Mouse (Mus musculus) frontal cortex, postnatal 25 days (tissue): ENCODE measurements around the gene Xlr5a.
A peak's percentile ranks its signal among the peaks of the same experiment; 100 is the strongest.
"Not testable (repeated sequence)": the region's sequence is repeated elsewhere in the genome, so short reads cannot be mapped to it uniquely, and the experiment has no call there.

Experiments
- DNase-seq, 2 experiments: peaks; one replicate each; pipeline ENCODE4 v3.0.0; 2022; ENCODE audit warnings: low spot score in 2 of 2

Xlr5a gene

GRCm38 (mm10) chrX:73292876-73293275, at the start of gene Xlr5a, which contains the start of gene Xlr5c:
Gene Xlr5a (minus strand): TSS chrX:73292976.
Gene Xlr5c (minus strand): TSS chrX:73292976.
- DNase-seq, result not testable (repeated sequence)

- peak; percentile 21 to 43 for DNase-seq
Measured at GRCm38 (mm10) chrX:73342483-73342895, 49.7 kb upstream of the Xlr5a start, which contains the start of gene Zfp275. Gene Zfp275 (plus strand): TSS chrX:73342621.

- no peak for DNase-seq
Measured at GRCm38 (mm10) chrX:73342068-73342467, 49.3 kb upstream of the Xlr5a start.

- no peak for DNase-seq
Measured at GRCm38 (mm10) chrX:73341473-73341872, 48.7 kb upstream of the Xlr5a start.

GRCm38 (mm10) chrX:73336740-73337139, 44.0 kb upstream of the Xlr5a start, which contains the start of gene Gm45015:
Gene Gm45015 (minus strand): TSS chrX:73336840.
- no peak for DNase-seq

- no peak for DNase-seq
Measured at GRCm38 (mm10) chrX:73333548-73333947, 40.8 kb upstream of the Xlr5a start.

- no peak for DNase-seq
Measured at GRCm38 (mm10) chrX:73327215-73327614, 34.4 kb upstream of the Xlr5a start.

- no peak for DNase-seq
Measured at GRCm38 (mm10) chrX:73321029-73321428, 28.3 kb upstream of the Xlr5a start.

- no peak for DNase-seq
Measured at GRCm38 (mm10) chrX:73312522-73312921, 19.7 kb upstream of the Xlr5a start.

GRCm38 (mm10) chrX:73295745-73296144, 3.0 kb upstream of the Xlr5a start:
- not testable (repeated sequence) for DNase-seq

- DNase-seq, result not testable (repeated sequence)
Measured at GRCm38 (mm10) chrX:73265270-73265669, 27.5 kb downstream of the Xlr5a start, which contains the start of gene Xlr3c. Gene Xlr3c (minus strand): TSS chrX:73265390.

- not testable (repeated sequence) for DNase-seq
Measured at GRCm38 (mm10) chrX:73262428-73262827, 30.3 kb downstream of the Xlr5a start.

GRCm38 (mm10) chrX:73242821-73243325, 49.9 kb downstream of the Xlr5a start, which contains the start of gene Xlr4c:
Gene Xlr4c (minus strand): TSS chrX:73243130.
- not testable (repeated sequence) for DNase-seq

- no peak for DNase-seq
Measured at GRCm38 (mm10) chrX:73229288-73229687, 63.5 kb downstream of the Xlr5a start.

GRCm38 (mm10) chrX:73228606-73229214, 64.1 kb downstream of the Xlr5a start:
- DNase-seq, result peak; percentile 16 to 25

- peak; percentile 48 to 54 for DNase-seq
Measured at GRCm38 (mm10) chrX:73227914-73228605, 64.7 kb downstream of the Xlr5a start, which contains the start of gene F8a. Gene F8a (plus strand): TSS chrX:73228291.

- no peak for DNase-seq
Measured at GRCm38 (mm10) chrX:73225365-73225764, 67.4 kb downstream of the Xlr5a start.

- not testable (repeated sequence) for DNase-seq
Measured at GRCm38 (mm10) chrX:73213819-73214564, 78.8 kb downstream of the Xlr5a start, which contains the start of gene Xlr4b. Gene Xlr4b (plus strand): TSS chrX:73214333.

- not testable (repeated sequence) for DNase-seq
Measured at GRCm38 (mm10) chrX:73191934-73192333, 100.8 kb downstream of the Xlr5a start, which contains the start of gene Xlr3b. Gene Xlr3b (plus strand): TSS chrX:73192207.

GRCm38 (mm10) chrX:73176889-73177288, 115.9 kb downstream of the Xlr5a start, which contains the start of gene Spin2d:
Gene Spin2d (minus strand): TSS chrX:73176989.
- not testable (repeated sequence) for DNase-seq

- DNase-seq, result not testable (repeated sequence)
Measured at GRCm38 (mm10) chrX:73149350-73149749, 143.4 kb downstream of the Xlr5a start, which contains the start of gene DXBay18. Gene DXBay18 (minus strand): TSS chrX:73149450.
